Mouse (Mus musculus) limb, embryonic 14.5 days (tissue): ENCODE data around the gene Cubn. TPM values are rescaled to one million over a fixed set of nuclear protein-coding genes. Genes with fewer than 3 reads are reported as not detected.

ENCODE experiments used
- ATAC-seq: fragments of 200-750 bp; cut with Nextera tagmentation; 2 replicates; pipeline ENCODE4 v1.8.0; 2017; ENCODE audit warnings: low read depth, moderate number of reproducible peaks, moderate TSS enrichment; ENCODE audit not compliant: low FRiP score
- DNase-seq: peaks from one replicate; pipeline ENCODE4 v3.0.0-alpha.2; 2015; ENCODE audit warnings: low spot score
- H3K27ac ChIP-seq: fragments of 300-500 bp; sonication (generic); replicated peaks from 2 replicates; pipeline ENCODE4 v1.5.1; 2014; ENCODE audit warnings: low read depth, mild to moderate bottlenecking, low read length, moderate library complexity, mixed read lengths
- H3K27me3 ChIP-seq: fragments of 300-500 bp; sonication (generic); 2 replicates; pipeline ENCODE4 v1.6.1; 2014; ENCODE audit warnings: low read length, mixed read lengths; ENCODE audit not compliant: control insufficient read depth, insufficient read depth
- H3K36me3 ChIP-seq: fragments of 300-500 bp; sonication (generic); 2 replicates; pipeline ENCODE4 v1.6.1; 2014; ENCODE audit warnings: mild to moderate bottlenecking, low read length, moderate library complexity, mixed read lengths; ENCODE audit not compliant: control insufficient read depth, insufficient read depth
- H3K4me1 ChIP-seq: fragments of 300-500 bp; sonication (generic); 2 replicates; pipeline ENCODE4 v1.6.1; 2014; ENCODE audit warnings: antibody characterized with exemption, low read length, mixed read lengths; ENCODE audit not compliant: control insufficient read depth, insufficient read depth
- H3K4me2 ChIP-seq: fragments of 300-500 bp; sonication (generic); replicated peaks from 2 replicates; pipeline ENCODE4 v1.6.1; 2014; ENCODE audit warnings: low read depth, mild to moderate bottlenecking, low read length, moderate library complexity; ENCODE audit not compliant: severe bottlenecking
- H3K4me3 ChIP-seq: fragments of 300-500 bp; sonication (generic); replicated peaks from 2 replicates; pipeline ENCODE4 v1.5.1; 2014; ENCODE audit warnings: low read length
- H3K9ac ChIP-seq: fragments of 300-500 bp; sonication (generic); 2 replicates; pipeline ENCODE4 v1.6.1; 2014; ENCODE audit warnings: mild to moderate bottlenecking, low read depth, low read length, moderate library complexity; ENCODE audit not compliant: severe bottlenecking
- H3K9me3 ChIP-seq: fragments of 300-500 bp; sonication (generic); 2 replicates; pipeline ENCODE4 v1.6.1; 2016; ENCODE audit warnings: low read length; ENCODE audit not compliant: control insufficient read depth
- POLR2A ChIP-seq: fragments of 200-500 bp; IDR thresholded peaks from 2 replicates; pipeline ENCODE4 v1.8.0; 2012; ENCODE audit warnings: inconsistent platforms, mild to moderate bottlenecking, moderate library complexity, borderline replicate concordance; ENCODE audit not compliant: insufficient read depth, insufficient read length; ENCODE audit errors: extremely low read depth
- WGBS: fragments of 180-500 bp; shearing (Covaris S2); extraction: QIAGEN DNeasy Blood & Tissue Kit; methylation state at CpG from one replicate; pipeline ENCODE4 v1.1.7; 2014; 5-methylcytosine and 5-hydroxymethylcytosine counted together
- polyA plus RNA-seq, 2 experiments: library from polyadenylated mRNA; depleted of rRNA in 1 of 2; stranded (reverse) in 1 of 2; unstranded in 1 of 2; fragments of >200 nt; fragmentation: Nextera tagmentation in 1 of 2; extraction: Ambion mirVana in 1 of 2; gene quantifications; 2 replicates each; pipeline versions ENCODE4 v1.2.1 to v1.2.3; 2012 to 2014

Cubn gene
- polyA plus RNA-seq, 2 experiments: 0.28 TPM

DNA sequence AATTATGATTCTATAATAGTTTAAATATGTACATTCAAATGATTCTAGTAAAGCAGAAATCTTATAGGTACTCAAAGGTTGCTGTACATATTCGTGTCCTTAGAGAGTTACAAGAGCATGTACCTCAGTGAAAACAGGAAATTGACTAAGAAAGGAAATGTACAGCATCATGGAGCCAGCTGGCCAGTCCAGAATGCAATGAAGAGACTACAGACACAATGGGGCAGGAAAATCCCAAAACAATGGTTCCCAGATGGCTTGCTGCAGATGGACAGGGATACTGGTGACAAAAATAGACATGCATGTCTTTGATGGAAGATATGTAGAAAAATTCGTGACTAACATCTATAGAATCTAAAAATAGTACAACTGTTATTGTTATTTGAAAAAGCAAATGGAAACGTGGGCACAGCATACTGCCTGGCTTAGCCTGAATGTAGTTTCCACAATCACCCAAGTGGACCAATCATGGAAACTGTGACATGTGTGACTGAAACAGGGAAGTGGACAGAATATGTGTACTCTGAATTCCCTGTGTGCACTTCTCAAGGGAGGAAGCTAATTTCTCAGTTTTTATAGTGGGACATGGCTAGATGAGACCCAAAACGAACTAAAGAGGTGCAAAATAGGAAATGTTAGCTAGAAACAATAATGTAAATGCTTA lies 161.7 kb downstream of the Cubn start:
- TF ChIP-seq POLR2A: no peak
- Histone ChIP-seq H3K4me3 (no peak overlapping the region), H3K36me3 (no peaks in the 10 kb centered on the region), H3K4me1 (no peaks in the 10 kb centered on the region), H3K9ac (no peak overlapping the region), H3K4me2 (no peak overlapping the region), H3K27ac (no peak overlapping the region), H3K9me3 (no peaks in the 10 kb centered on the region), H3K27me3 (no peaks in the 10 kb centered on the region)
- peak; percentile 20 for DNase-seq
- WGBS: 62% methylated on average over 4 of the region's 4 CpGs
- ATAC-seq: no peak

- no peaks in the 10 kb centered on the region for H3K36me3 ChIP-seq
- TF ChIP-seq POLR2A: no peak
- ATAC-seq (no peak), DNase-seq (no peak)
- H3K9ac ChIP-seq: no peak overlapping the region
- no peaks in the 10 kb centered on the region for H3K27me3 ChIP-seq
- WGBS: 70% methylated on average over 3 of the region's 3 CpGs
- H3K4me2 ChIP-seq: no peak overlapping the region
- H3K27ac ChIP-seq: no peak overlapping the region
- no peaks in the 10 kb centered on the region for H3K9me3 ChIP-seq
- no peaks in the 10 kb centered on the region for H3K4me1 ChIP-seq
- H3K4me3 ChIP-seq: no peak overlapping the region
Measured at GRCm38 (mm10) chr2:13303376-13303775, 188.2 kb downstream of the Cubn start.

DNA sequence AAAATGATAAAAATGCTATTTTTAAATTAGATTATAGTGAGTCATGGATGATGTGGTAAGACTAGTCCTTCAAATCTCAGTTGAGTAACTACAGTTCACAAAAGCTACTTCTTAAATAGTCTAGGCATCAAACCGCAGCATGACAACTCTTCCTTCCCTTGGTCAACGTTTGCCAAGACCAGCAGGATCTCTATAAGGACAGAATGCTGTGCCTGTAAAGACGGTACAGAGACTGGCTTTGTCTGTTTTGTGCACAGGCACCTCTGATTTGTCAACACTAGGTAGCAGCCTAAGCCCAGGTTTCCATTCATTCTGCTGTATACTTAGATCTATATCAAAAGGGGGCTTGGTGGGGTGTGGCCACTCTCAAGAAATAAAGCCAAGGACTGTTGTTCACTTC lies 192.6 kb downstream of the Cubn start:
- no peaks in the 10 kb centered on the region for H3K27me3 ChIP-seq
- peak; percentile 65; the same call in 1 of the 2 replicates for ATAC-seq
- no peaks in the 10 kb centered on the region for H3K4me1 ChIP-seq
- H3K9me3 ChIP-seq: no peaks in the 10 kb centered on the region
- DNase-seq: peak; percentile 62
- H3K9ac ChIP-seq: no peak overlapping the region
- H3K4me2 ChIP-seq: no peak overlapping the region
- 44% methylated on average over 3 of the region's 3 CpGs for WGBS
- no peak for TF ChIP-seq POLR2A
- no peak overlapping the region for H3K27ac ChIP-seq
- no peaks in the 10 kb centered on the region for H3K36me3 ChIP-seq
- H3K4me3 ChIP-seq: no peak overlapping the region

DNA sequence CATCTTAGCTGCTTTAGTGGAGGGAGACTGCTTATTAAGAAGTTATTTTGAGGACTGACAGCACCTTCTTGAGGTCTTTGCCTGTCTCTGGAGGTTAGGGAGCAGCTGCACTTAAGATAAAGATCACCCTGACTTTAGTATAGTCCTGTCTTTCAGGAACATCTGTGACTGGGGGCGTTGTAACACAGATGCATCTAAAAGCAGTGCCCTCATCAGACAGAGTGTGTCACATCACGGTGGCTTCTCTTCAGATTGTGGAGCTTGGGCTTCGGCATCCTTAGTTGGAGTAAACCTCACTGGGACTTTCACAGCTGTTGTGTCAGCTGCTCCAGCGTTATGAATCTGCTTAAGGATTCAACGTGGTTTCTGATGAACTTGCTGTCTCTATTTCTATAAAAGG lies 193.9 kb downstream of the Cubn start:
- no peaks in the 10 kb centered on the region for H3K27me3 ChIP-seq
- no peaks in the 10 kb centered on the region for H3K36me3 ChIP-seq
- peak; percentile 37 for DNase-seq
- H3K27ac ChIP-seq: no peak overlapping the region
- H3K9ac ChIP-seq: no peak overlapping the region
- WGBS: 53% methylated on average over 5 of the region's 5 CpGs
- no peak overlapping the region for H3K4me3 ChIP-seq
- peak; percentile 41; the same call in 1 of the 2 replicates for ATAC-seq
- H3K4me2 ChIP-seq: no peak overlapping the region
- H3K9me3 ChIP-seq: no peaks in the 10 kb centered on the region
- no peaks in the 10 kb centered on the region for H3K4me1 ChIP-seq
- no peak for TF ChIP-seq POLR2A

DNA sequence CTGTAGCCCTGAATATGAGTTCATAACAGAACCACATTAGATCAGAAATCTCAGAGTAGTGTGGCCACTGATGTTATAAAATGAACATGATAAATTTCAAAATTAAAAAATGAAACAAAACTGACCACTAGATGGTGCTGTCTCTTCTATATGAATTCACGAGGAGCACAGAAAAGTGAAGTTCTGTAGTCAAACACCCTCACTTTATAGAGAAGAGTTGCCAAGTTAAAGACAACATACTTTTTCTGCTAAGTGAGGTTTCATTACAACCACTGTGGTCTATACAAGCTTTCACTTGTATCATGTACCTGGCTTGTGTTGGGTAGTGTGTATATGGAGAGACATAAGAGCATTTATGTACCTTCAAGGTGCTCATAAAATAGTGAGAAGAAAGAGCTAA lies 201.0 kb downstream of the Cubn start:
- H3K9me3 ChIP-seq: no peaks in the 10 kb centered on the region
- ATAC-seq: 0 out of 2 replicates have a peak, but pooled peaks have one; percentile 53
- DNase-seq: peak; percentile 82
- 0% methylated on average over 1 of the region's 1 CpGs for WGBS
- no peaks in the 10 kb centered on the region for H3K4me1 ChIP-seq
- no peaks in the 10 kb centered on the region for H3K36me3 ChIP-seq
- no peak overlapping the region for H3K4me2 ChIP-seq
- no peaks in the 10 kb centered on the region for H3K27me3 ChIP-seq
- no peak for TF ChIP-seq POLR2A
- no peak overlapping the region for H3K4me3 ChIP-seq
- no peak overlapping the region for H3K9ac ChIP-seq
- no peak overlapping the region for H3K27ac ChIP-seq
